Mouse (Mus musculus) cerebellum, adult 2 months (tissue): ENCODE measurements around the gene Npas3.

Source experiments
- CTCF ChIP-seq: fragments of 200-500 bp; IDR thresholded peaks from 2 replicates; pipeline ENCODE4 v1.5.1; 2011; ENCODE audit warnings: low read depth, mild to moderate bottlenecking, control low read depth, low read length, moderate library complexity, borderline replicate concordance; ENCODE audit not compliant: insufficient read depth
- POLR2A ChIP-seq: fragments of 200-500 bp; IDR thresholded peaks from 2 replicates; pipeline ENCODE4 v1.6.1; 2011; ENCODE audit warnings: low read length, control low read depth, borderline replicate concordance; ENCODE audit not compliant: insufficient read depth

GRCm38 (mm10) chr12:54049926-54050325, 801.4 kb downstream of the Npas3 start:
- TF ChIP-seq CTCF (no peak), POLR2A (no peak)
